Mouse (Mus musculus): Measurements from ENCODE around the gene Os9. TPM values are rescaled to one million over a fixed set of nuclear protein-coding genes. Genes with fewer than 3 reads are reported as not detected.

The Os9 gene
- polyA plus RNA-seq, 1 experiment: 108 TPM

DNA sequence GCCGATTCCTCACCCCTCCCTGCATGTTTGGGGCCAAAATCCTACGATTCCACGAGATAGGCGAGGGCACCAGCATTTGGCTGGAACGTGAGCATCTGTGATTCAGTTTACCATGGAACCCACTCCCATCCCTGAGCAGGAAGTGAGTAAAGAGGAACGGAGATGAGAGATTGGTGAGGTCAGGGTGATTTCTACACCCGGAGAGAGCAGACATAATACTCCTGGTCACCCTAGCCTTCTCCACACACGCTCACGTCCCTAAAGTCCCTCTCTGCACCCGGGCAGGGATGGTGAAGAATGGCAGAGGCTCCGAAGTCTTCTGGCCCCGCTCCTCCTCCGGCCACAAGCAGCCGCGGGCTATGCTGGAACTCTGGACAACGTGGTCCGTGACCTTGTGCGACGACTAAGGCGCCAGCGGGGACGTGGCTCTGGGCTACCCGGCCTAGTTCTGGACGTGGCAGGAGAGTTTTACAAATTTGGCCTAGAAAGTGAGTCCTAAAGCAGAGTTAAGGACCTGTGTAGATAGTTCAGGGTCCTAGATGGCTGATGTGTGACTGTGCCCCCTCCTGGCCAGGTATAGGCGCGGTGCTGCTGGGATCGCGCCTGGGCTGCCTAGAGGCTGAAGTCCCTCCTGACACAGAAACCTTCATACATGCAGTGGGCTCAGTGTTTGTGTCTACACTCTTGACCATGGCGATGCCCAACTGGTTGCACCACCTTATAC lies 71.4 kb downstream of the Os9 start:
- DNase-seq (ENCODE audit: extremely low spot score in 1 of 2, low spot score in 1 of 2): no peak

DNA sequence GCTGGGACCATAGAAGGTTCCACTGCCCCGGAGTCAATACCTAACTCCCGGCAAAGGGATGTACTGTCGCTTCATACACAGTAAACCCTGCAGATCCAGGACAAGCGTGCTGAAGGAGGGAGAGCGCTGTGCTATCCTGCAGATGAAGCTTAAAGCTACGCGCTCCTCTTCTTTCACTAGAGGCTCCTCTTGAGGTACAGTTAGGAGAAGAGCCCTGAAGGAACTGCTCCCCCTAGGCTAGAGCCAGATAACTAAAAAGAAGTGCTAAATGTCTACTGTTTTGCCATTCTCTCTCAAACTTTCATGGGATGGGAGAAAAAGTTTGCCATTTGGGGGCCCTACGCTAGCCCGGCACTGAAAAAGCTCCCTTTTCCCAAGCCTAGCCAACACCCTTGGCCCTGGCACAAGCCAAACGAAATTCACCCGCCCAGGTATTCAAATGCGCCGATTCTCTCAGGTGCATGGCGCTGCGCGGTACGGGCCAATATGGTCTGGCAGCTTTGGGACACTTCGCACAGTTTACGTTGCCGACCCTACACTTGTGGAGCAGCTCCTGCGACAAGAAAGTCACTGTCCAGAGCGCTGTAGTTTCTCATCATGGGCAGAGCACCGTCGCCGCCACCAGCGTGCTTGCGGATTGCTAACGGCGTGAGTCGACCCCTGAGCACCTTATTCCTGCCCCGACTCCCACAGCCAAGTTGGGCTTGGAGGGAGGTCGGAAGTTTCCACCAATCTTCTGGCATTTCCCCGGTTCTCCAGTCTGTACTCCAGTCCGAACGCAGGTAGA lies 72.1 kb downstream of the Os9 start:
- DNase-seq (ENCODE audit: extremely low spot score in 1 of 2, low spot score in 1 of 2): no peak

DNA sequence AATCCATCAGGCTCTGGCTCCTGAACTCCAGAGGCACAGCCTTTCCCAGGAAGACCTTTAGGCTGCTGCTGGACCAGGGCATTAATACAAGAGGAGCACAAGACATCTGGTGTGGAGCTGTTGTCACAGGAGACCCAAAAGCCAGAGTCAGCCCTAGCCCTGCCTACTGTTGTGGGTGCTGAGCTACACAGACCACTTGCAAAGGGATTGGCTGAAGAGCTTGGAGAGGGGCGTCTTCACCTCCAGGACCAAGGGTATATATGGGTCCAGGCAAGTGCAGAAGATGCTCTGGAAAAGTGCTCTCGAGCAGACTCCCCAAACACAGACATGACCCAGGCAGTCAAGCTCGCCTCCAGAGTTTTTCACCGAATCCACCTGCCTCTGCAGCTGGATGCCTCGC lies 73.0 kb downstream of the Os9 start, which contains the start of gene Cyp27b1:
TSS of gene Cyp27b1 (plus strand) at position 297 of the 400 bp plus-strand sequence.
- DNase-seq (ENCODE audit: extremely low spot score in 1 of 2, low spot score in 1 of 2): no peak

Other genes with a start within 250 kb of the Os9 start
- 9.5 and 10.7 TPM in 2 replicates for gene Atp23, start 219.8 kb downstream of the Os9 start, polyA plus RNA-seq (2012; rRNA removed)
- 78.3 and 79.7 TPM in 2 replicates for gene Ctdsp2, start 142.4 kb downstream of the Os9 start, polyA plus RNA-seq (2012; rRNA removed)
- gene Avil, start 120.4 kb downstream of the Os9 start, polyA plus RNA-seq (2012; rRNA removed): 0.14 and 0.25 TPM in 2 replicates
- gene Tsfm, start 90.3 kb downstream of the Os9 start, polyA plus RNA-seq (2012; rRNA removed): 31.8 and 35.2 TPM in 2 replicates
- gene Mettl1, start 79.7 kb downstream of the Os9 start, polyA plus RNA-seq (2012; rRNA removed): 13.9 and 14.0 TPM in 2 replicates
- gene Eef1akmt3, start 79.6 kb downstream of the Os9 start, polyA plus RNA-seq (2012; rRNA removed): 0.18 and 0.27 TPM in 2 replicates
- gene Cyp27b1, start 72.9 kb downstream of the Os9 start, polyA plus RNA-seq (2012; rRNA removed): 0.70 and 1.0 TPM in 2 replicates
- 13.2 and 14.4 TPM in 2 replicates for gene March9, start 60.9 kb downstream of the Os9 start, polyA plus RNA-seq (2012; rRNA removed)
- 154 and 167 TPM in 2 replicates for gene Cdk4, start 57.6 kb downstream of the Os9 start, polyA plus RNA-seq (2012; rRNA removed)
- gene Tspan31, start 50.9 kb downstream of the Os9 start, polyA plus RNA-seq (2012; rRNA removed): 89.9 and 91.7 TPM in 2 replicates
- 450 and 465 TPM in 2 replicates for gene Agap2, start 45.8 kb downstream of the Os9 start, polyA plus RNA-seq (2012; rRNA removed)
- 112 and 132 TPM in 2 replicates for gene B4galnt1, start 44.1 kb upstream of the Os9 start, polyA plus RNA-seq (2012; rRNA removed)
- 5.5 and 6.6 TPM in 2 replicates for gene Slc26a10, start 59.5 kb upstream of the Os9 start, polyA plus RNA-seq (2012; rRNA removed)
- 184 and 198 TPM in 2 replicates for gene Arhgef25, start 69.0 kb upstream of the Os9 start, polyA plus RNA-seq (2012; rRNA removed)
- 375 and 413 TPM in 2 replicates for gene Dtx3, start 74.6 kb upstream of the Os9 start, polyA plus RNA-seq (2012; rRNA removed)
- 97.3 and 97.4 TPM in 2 replicates for gene Pip4k2c, start 90.5 kb upstream of the Os9 start, polyA plus RNA-seq (2012; rRNA removed)
- gene Kif5a, start 142.2 kb upstream of the Os9 start, polyA plus RNA-seq (2012; rRNA removed): 795 and 907 TPM in 2 replicates
- 285 and 313 TPM in 2 replicates for gene Dctn2, start 145.2 kb upstream of the Os9 start, polyA plus RNA-seq (2012; rRNA removed)
- 50.0 and 51.5 TPM in 2 replicates for gene Mbd6, start 167.9 kb upstream of the Os9 start, polyA plus RNA-seq (2012; rRNA removed)
- gene Mars, start 190.7 kb upstream of the Os9 start, polyA plus RNA-seq (2012; rRNA removed): 63.1 and 81.8 TPM in 2 replicates
- 1.1 and 1.3 TPM in 2 replicates for gene Arhgap9, start 200.8 kb upstream of the Os9 start, polyA plus RNA-seq (2012; rRNA removed)
- gene Gli1, start 220.8 kb upstream of the Os9 start, polyA plus RNA-seq (2012; rRNA removed): 2.0 and 3.2 TPM in 2 replicates
- gene Inhbe, start 233.3 kb upstream of the Os9 start, polyA plus RNA-seq (2012; rRNA removed): 0.10 and 0.13 TPM in 2 replicates
- not detected in 2 replicates for gene Inhbc, start 249.3 kb upstream of the Os9 start, polyA plus RNA-seq (2012; rRNA removed)